Mouse (Mus musculus) yolk sac, embryonic 10.5 days (tissue): ENCODE results near the gene Slc22a23.
A peak's percentile ranks its signal among the peaks of the same experiment; 100 is the strongest.

ENCODE experiments used
- DNase-seq: peaks from one replicate; pipeline ENCODE4 v3.0.0-alpha.2; 2017; ENCODE audit warnings: low spot score

Slc22a23 gene

GRCm38 (mm10) chr13:34269376-34269991, 75.5 kb downstream of the Slc22a23 start:
- no peak for DNase-seq

GRCm38 (mm10) chr13:34266942-34267660, 77.9 kb downstream of the Slc22a23 start:
- DNase-seq, result peak; percentile 85

- DNase-seq, result no peak
Observed at GRCm38 (mm10) chr13:34266067-34266466, 78.9 kb downstream of the Slc22a23 start.

GRCm38 (mm10) chr13:34265576-34265975, 79.4 kb downstream of the Slc22a23 start:
- DNase-seq, result no peak

GRCm38 (mm10) chr13:34265022-34265565, 79.9 kb downstream of the Slc22a23 start:
- DNase-seq, result no peak

GRCm38 (mm10) chr13:34264508-34264907, 80.5 kb downstream of the Slc22a23 start:
- DNase-seq, result no peak

- no peak for DNase-seq
Observed at GRCm38 (mm10) chr13:34258765-34259164, 86.2 kb downstream of the Slc22a23 start.

- no peak for DNase-seq
Observed at GRCm38 (mm10) chr13:34257177-34257576, 87.8 kb downstream of the Slc22a23 start.

GRCm38 (mm10) chr13:34256676-34257075, 88.3 kb downstream of the Slc22a23 start:
- peak; percentile 63 for DNase-seq

GRCm38 (mm10) chr13:34255297-34255696, 89.7 kb downstream of the Slc22a23 start:
- DNase-seq, result no peak

GRCm38 (mm10) chr13:34254691-34255090, 90.3 kb downstream of the Slc22a23 start:
- peak; percentile 59 for DNase-seq

GRCm38 (mm10) chr13:34253736-34254135, 91.2 kb downstream of the Slc22a23 start:
- no peak for DNase-seq

- no peak for DNase-seq
Observed at GRCm38 (mm10) chr13:34248941-34249920, 95.8 kb downstream of the Slc22a23 start.

GRCm38 (mm10) chr13:34248107-34248506, 96.9 kb downstream of the Slc22a23 start:
- no peak for DNase-seq

- DNase-seq, result peak; percentile 75
Observed at GRCm38 (mm10) chr13:34246821-34247220, 98.2 kb downstream of the Slc22a23 start.

GRCm38 (mm10) chr13:34245216-34245615, 99.8 kb downstream of the Slc22a23 start:
- no peak for DNase-seq

- DNase-seq, result no peak
Observed at GRCm38 (mm10) chr13:34244186-34244585, 100.8 kb downstream of the Slc22a23 start.

- DNase-seq, result no peak
Observed at GRCm38 (mm10) chr13:34242211-34242610, 102.8 kb downstream of the Slc22a23 start.

- DNase-seq, result peak; percentile 73
Observed at GRCm38 (mm10) chr13:34240087-34240428, 104.9 kb downstream of the Slc22a23 start.

- DNase-seq, result peak; percentile 78
Observed at GRCm38 (mm10) chr13:34239371-34240086, 105.5 kb downstream of the Slc22a23 start.

- no peak for DNase-seq
Observed at GRCm38 (mm10) chr13:34238646-34239290, 106.2 kb downstream of the Slc22a23 start.
